Mouse (Mus musculus): ENCODE data around the gene Icam4. TPM values are rescaled to one million over a fixed set of nuclear protein-coding genes. Genes with fewer than 3 reads are reported as not detected.
"Not testable (repeated sequence)": the region's sequence is repeated elsewhere in the genome, so short reads cannot be mapped to it uniquely, and the experiment has no call there.

The Icam4 gene
- polyA plus RNA-seq, 1 experiment from 2014 or later: 231 TPM

DNA sequence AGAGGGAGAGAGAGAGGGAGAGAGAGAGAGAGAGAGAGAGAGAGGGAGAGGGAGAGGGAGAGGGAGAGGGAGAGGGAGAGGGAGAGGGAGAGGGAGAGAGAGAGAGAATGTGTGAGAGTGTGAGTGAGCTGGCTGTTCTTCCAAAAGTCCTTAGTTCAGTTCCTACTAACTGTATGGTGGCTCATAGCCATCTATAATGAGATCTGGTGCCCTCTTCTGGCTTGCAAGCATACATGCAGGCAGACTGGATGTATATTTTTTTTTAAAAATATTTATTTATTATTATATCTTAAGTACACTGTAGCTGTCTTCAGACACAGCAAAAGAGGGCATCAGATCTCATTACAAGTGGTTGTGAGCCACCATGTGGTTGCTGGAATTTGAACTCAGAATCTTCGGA is 30.8 kb upstream of the Icam4 start:
- not testable (repeated sequence) for ATAC-seq; H3K9me3 ChIP-seq (replicated peaks); H3K4me2 ChIP-seq; H3K36me3 ChIP-seq; H3K27ac ChIP-seq; H3K4me3 ChIP-seq; H3K27me3 ChIP-seq (replicated peaks)
- H3K9ac ChIP-seq: 0 out of 2 replicates have a peak overlapping the region, but pooled peaks have one; percentile 50
- H3K4me1 ChIP-seq: peaks cover 25% of the 10 kb centered on the region
- 63% methylated on average over 1 of the region's 1 CpGs for WGBS (ENCODE audit: insufficient replicate concordance)

DNA sequence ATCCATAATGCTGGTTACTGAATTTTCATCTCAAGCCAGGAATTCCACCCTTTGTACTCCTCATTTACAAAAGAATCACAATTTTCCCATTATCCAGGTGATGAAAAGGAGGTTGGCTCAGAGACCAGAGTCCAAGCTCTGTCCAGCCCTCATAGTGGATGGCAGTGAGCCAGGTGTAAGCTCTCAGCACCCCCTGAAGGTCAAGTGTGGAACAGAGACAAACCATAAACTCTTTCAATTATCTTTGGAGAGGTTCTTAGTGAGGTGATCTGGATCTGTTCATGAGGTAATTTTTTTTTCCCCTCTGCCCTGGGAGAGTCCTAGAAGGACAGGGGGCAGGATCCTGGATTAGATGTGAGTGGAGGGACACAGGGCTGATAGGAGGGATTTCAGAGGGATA is 28.4 kb upstream of the Icam4 start:
- Histone ChIP-seq H3K9ac (no peak overlapping the region), H3K27ac (0 out of 2 replicates have a peak overlapping the region, but pooled peaks have one; percentile 20), H3K4me3 (no peak overlapping the region), H3K36me3 (peaks cover 15% of the 10 kb centered on the region), H3K4me1 (peaks cover 32% of the 10 kb centered on the region), H3K9me3 (replicated peaks) (no peaks in the 10 kb centered on the region), H3K27me3 (replicated peaks) (no peaks in the 10 kb centered on the region), H3K4me2 (no peak overlapping the region)
- no peak for ATAC-seq

DNA sequence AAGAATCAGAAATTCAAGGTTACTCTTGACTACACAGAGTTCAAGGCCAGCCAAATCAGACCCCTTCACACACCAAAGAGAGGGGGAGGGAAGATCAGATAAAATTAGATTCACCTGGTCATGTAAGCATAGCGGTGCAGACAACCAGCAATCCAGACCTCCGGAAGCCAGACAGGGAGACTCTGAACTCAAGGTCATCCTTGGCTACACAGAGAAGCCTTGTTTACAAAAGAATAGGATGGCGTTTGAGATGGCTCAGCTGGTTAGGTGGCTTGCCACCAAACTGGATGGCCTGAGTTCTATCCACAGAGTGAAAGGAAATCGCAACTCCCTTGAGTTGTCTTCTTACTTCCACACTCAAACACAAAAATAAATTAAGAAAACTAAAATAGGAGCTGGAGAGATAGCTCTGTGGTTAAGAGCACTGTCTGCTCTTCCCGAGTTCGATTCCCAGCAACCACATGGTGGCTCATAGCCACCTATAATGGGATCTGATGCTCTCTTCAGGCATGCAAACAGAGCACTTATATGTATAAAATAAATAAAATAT is 27.4 kb upstream of the Icam4 start:
- Histone ChIP-seq H3K36me3 (peaks cover 23% of the 10 kb centered on the region), H3K27ac (peak overlapping the region; percentile 89; the same call in 1 of the 2 replicates), H3K27me3 (replicated peaks) (no peaks in the 10 kb centered on the region), H3K4me1 (peaks cover 32% of the 10 kb centered on the region), H3K9ac (peak overlapping the region; percentile 81; the same call in 1 of the 2 replicates), H3K9me3 (replicated peaks) (no peaks in the 10 kb centered on the region), H3K4me3 (no peak overlapping the region), H3K4me2 (peak overlapping the region; percentile 94)
- ATAC-seq: no peak
- 59% methylated on average over 6 of the region's 6 CpGs for WGBS (ENCODE audit: insufficient replicate concordance)

DNA sequence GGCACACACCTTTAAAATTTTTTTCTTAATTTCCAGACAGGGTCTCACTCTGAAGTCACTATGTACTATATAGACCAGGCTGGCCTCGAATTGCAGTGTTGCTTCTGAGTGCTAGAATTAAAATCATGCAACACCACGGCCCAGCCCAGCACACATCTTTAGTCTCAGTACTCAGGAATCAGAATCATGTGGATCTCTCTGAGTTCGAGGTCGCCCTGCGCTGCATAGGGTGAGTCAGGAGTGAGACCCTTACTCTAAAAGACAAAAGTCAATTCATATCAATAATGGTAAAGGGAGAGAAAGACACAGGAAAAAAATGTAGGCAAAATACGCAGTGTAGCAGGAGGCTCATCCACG is 26.9 kb upstream of the Icam4 start:
- WGBS (ENCODE audit: insufficient replicate concordance): 9% methylated on average over 7 of the region's 7 CpGs
- peak; percentile 22 for ATAC-seq
- H3K4me1 ChIP-seq: peaks cover 32% of the 10 kb centered on the region

DNA sequence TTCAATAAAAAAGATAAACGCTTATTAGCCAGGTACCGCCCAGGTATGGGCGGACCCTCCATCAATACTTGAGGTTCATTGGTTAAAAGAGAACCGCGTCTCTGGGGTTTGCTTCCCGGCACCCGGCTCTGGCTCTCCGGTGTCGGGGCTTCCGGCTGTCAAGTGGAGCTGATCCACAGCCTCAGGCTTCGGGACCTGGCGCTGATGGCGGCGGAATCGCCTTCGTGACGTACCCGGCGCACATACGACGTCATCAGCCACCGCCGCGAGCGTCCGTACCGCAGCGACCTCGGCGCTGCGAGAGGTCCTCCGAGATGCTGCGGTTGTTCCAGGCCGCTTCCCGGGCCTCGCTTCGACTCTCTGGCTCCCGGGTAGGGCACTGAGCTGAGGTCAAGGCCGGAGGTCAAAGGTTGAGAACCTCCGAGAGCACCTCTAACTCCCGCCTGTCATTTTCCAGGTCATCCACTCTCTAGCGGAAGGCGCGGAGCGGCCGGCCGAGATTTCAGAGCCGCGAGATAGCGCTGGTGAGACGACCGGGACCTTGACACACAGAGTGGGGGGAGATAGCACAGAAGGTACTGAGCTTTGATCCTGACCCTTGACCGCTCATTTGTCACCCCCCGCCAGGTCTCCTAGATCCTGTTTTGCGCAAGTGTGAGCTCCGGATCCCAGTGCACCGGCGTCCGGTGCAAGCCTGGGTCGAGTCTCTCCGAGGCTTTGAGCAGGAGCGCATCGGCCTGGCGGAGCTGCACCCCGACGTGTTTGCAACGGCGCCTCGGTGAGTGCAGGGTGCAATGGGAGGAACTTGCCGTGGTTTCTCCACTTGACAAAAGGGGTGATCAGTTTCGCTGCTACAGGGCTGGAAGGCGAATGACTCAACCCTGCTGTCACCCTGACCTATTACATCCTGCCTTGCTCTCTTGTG is 26.3 kb upstream of the Icam4 start, which contains the start of gene Mrpl4:
Gene Mrpl4, plus strand, starts transcription at position 112 of the 925 bp plus-strand sequence.
- Histone ChIP-seq H3K27me3 (replicated peaks) (no peaks in the 10 kb centered on the region), H3K9me3 (replicated peaks) (no peaks in the 10 kb centered on the region), H3K4me2 (peak within 1 kb of the TSS; percentile 94), H3K27ac (peak within 1 kb of the TSS; percentile 89), H3K4me1 (peaks cover 26% of the 10 kb centered on the region), H3K4me3 (peak within 1 kb of the TSS; percentile 83), H3K36me3 (peaks cover 35% of the 10 kb centered on the region), H3K9ac (peak within 1 kb of the TSS; percentile 81)
- under 1% methylated on average over 72 of the region's 72 CpGs for WGBS (ENCODE audit: insufficient replicate concordance)
- peak; percentile 77 for ATAC-seq

More for the DNA sequence above, 26.9 kb upstream of the Icam4 start:
- Histone ChIP-seq H3K27ac (peak overlapping the region; percentile 89), H3K27me3 (replicated peaks) (no peaks in the 10 kb centered on the region), H3K4me2 (peak overlapping the region; percentile 94), H3K9ac (peak overlapping the region; percentile 81), H3K4me3 (peak overlapping the region; percentile 83), H3K9me3 (replicated peaks) (no peaks in the 10 kb centered on the region), H3K36me3 (peaks cover 28% of the 10 kb centered on the region)

DNA sequence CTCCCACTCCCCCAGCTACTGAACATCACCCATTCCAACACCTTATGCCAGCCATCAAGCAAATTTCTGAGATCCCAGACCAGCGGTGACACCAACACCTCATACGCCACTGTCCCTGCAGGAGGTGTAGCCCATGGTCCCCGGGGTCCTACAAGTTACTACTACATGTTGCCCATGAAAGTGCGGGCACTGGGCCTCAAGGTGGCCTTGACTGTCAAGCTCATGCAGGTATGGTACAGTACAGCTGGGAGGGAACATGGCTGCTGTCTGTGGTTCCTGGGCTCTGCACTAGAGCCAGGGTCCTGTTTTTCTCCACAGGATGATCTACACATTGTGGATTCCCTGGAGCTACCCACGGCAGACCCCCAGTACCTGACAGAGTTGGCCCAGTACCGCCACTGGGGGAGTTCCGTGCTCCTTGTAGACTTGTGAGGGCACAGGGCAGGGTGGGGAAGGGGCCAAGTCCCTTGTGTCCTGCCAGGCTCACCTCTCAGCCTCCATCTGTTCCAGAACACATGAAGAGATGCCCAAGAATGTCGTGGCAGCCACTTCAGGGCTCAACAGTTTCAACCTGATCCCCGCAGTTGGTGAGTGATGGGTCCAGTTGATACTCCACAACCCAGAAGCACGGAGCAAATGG is 21.7 kb upstream of the Icam4 start:
- Histone ChIP-seq H3K27me3 (replicated peaks) (no peaks in the 10 kb centered on the region), H3K4me2 (no peak overlapping the region), H3K4me3 (no peak overlapping the region), H3K36me3 (peaks cover 52% of the 10 kb centered on the region), H3K9me3 (replicated peaks) (no peaks in the 10 kb centered on the region), H3K4me1 (peaks cover 22% of the 10 kb centered on the region), H3K27ac (no peak overlapping the region), H3K9ac (no peak overlapping the region)
- ATAC-seq: no peak
- WGBS (ENCODE audit: insufficient replicate concordance): 84% methylated on average over 10 of the region's 10 CpGs

DNA sequence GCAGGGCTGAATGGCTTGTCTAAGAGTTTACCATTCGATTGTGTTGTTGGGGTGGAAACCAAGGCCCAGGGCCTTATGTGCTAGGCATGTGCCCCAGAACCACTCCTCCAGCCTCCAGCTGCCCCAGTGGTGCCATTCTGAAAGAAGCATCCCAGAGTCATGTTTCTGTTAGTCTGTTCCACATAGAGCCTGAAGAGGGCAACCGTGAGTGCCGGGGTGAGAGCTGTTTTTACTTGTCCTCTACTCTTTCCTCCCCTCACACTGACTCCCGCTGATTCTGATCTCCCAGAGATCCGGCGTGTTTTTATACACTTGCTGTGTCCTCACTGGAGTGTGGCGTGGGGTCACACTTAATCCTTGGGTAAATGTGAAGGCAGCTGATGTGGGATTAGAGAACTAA is 21.2 kb upstream of the Icam4 start:
- H3K4me3 ChIP-seq: no peak overlapping the region
- no peak for ATAC-seq
- no peak overlapping the region for H3K27ac ChIP-seq
- H3K9ac ChIP-seq: no peak overlapping the region
- WGBS (ENCODE audit: insufficient replicate concordance): 80% methylated on average over 7 of the region's 7 CpGs
- no peak overlapping the region for H3K4me2 ChIP-seq
- H3K27me3 ChIP-seq (replicated peaks): no peaks in the 10 kb centered on the region
- H3K36me3 ChIP-seq: peaks cover 52% of the 10 kb centered on the region
- H3K4me1 ChIP-seq: peaks cover 24% of the 10 kb centered on the region
- no peaks in the 10 kb centered on the region for H3K9me3 ChIP-seq (replicated peaks)

DNA sequence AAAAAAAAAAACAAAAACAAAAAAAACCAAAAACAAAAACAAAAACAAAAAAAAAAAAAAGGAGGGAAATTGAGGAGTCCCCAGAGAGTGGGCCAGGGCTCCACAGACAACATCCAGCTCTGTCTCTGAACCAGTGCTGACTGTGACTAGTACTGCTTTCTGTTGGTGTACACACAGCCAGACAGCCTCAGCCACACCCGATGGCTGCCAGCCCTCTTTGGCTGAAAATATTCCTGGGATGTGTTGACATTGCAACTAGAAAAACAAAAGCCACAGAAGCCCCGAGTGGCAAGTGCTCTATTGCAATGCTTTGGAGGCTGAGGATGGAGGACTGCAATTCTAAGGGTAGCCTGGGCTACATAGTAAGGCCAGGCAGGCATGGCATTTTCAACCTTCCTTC is 18.8 kb upstream of the Icam4 start:
- no peak overlapping the region for H3K4me3 ChIP-seq
- H3K36me3 ChIP-seq: peaks cover 42% of the 10 kb centered on the region
- H3K4me2 ChIP-seq: no peak overlapping the region
- H3K9ac ChIP-seq: no peak overlapping the region
- 58% methylated on average over 2 of the region's 2 CpGs for WGBS (ENCODE audit: insufficient replicate concordance)
- H3K9me3 ChIP-seq (replicated peaks): no peaks in the 10 kb centered on the region
- H3K27ac ChIP-seq: no peak overlapping the region
- no peak for ATAC-seq
- H3K4me1 ChIP-seq: peaks cover 24% of the 10 kb centered on the region
- peaks cover 16% of the 10 kb centered on the region for H3K27me3 ChIP-seq (replicated peaks)

DNA sequence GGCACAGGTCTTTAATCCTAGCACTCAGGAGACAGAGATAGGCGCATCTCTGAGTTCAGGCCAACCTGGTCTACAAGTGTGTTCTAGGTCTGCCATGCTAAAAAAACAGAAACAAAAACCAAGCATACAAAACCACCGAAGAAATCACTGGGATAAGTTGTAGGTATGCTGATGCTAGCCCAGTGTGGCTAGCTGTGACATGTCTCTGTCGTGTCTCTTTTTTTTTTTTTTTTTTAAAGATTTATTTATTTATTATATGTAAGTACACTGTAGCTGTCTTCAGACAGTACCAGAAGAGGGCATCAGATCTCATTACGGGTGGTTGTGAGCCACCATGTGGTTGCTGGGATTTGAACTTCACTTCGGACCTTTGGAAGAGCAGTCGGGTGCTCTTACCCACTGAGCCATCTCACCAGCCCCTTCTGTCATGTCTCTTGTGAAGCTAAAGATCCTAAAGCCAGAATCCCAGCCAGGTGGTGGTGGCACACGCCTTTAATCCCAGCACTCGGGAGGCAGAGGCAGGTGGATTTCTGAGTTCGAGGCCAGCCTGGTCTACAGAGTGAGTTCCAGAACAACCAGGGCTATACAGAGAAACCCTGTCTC is 18.1 kb upstream of the Icam4 start:
- not testable (repeated sequence) for ATAC-seq; H3K4me2 ChIP-seq; H3K4me3 ChIP-seq; H3K9me3 ChIP-seq (replicated peaks); H3K9ac ChIP-seq
- H3K27ac ChIP-seq: peak overlapping the region; percentile 67
- H3K36me3 ChIP-seq: peaks cover 35% of the 10 kb centered on the region
- WGBS (ENCODE audit: insufficient replicate concordance): 65% methylated on average over 9 of the region's 9 CpGs
- H3K27me3 ChIP-seq (replicated peaks): peaks cover 23% of the 10 kb centered on the region
- peaks cover 31% of the 10 kb centered on the region for H3K4me1 ChIP-seq

DNA sequence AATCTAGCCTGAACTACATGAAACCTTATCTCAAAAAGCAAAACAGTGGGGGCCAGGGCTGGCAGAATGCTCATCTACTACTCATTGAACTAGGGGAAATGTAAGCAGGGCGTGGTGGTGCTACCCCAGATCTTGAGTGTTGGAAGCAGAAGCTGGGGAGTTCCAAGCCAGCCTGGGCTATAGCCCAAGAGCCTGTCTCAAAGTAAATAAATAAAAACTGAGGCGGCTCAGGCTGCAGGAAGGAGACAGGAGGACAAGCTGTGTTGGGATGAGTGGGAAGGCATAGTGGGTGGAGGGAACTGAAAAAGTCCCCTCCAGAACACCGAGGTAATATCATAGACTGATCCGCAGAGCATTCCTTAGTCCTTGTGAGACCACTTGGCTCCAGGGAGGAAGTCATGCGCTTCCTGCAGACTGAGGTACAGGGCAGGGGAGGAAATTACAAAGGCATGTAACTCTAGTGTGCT is 17.3 kb upstream of the Icam4 start:
- Histone ChIP-seq H3K4me2 (peak overlapping the region; percentile 22; the same call in 1 of the 2 replicates), H3K27ac (peak overlapping the region; percentile 67), H3K9me3 (replicated peaks) (no peaks in the 10 kb centered on the region), H3K9ac (no peak overlapping the region), H3K36me3 (peaks cover 28% of the 10 kb centered on the region), H3K4me3 (no peak overlapping the region), H3K4me1 (peaks cover 39% of the 10 kb centered on the region), H3K27me3 (replicated peaks) (peaks cover 31% of the 10 kb centered on the region)
- ATAC-seq: no peak
- 29% methylated on average over 5 of the region's 5 CpGs for WGBS (ENCODE audit: insufficient replicate concordance)

DNA sequence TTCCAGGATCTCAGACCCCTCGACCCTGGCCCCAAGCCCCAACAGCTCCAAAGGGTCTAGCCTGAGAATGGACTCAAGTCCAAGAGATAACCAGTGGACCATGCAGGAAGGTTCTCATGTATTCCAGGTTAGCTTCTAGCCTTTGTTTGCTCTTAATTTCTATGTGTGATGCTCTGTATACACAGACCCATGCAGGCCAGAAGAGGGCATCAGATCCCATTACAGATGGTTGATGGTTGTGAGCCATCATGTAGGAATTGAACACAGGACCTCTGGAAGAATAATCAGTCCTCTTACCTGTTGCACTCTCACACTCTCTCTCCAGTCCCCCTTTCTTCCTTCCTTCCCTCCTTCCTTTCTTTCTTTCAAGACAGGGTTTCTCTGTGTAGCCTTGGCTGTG is 16.8 kb upstream of the Icam4 start:
- whole genome bisulfite sequencing (ENCODE audit: insufficient replicate concordance): 21% methylated on average over 1 of the region's 1 CpGs
- peak overlapping the region; percentile 67; the same call in 1 of the 2 replicates for H3K27ac ChIP-seq
- ATAC-seq: peak; percentile 39; the same call in 1 of the 2 replicates
- H3K4me1 ChIP-seq: peaks cover 44% of the 10 kb centered on the region
- no peak overlapping the region for H3K9ac ChIP-seq
- H3K9me3 ChIP-seq (replicated peaks): no peaks in the 10 kb centered on the region
- no peak overlapping the region for H3K4me3 ChIP-seq
- H3K4me2 ChIP-seq: peak overlapping the region; percentile 22; the same call in 1 of the 2 replicates
- H3K36me3 ChIP-seq: peaks cover 23% of the 10 kb centered on the region
- peaks cover 36% of the 10 kb centered on the region for H3K27me3 ChIP-seq (replicated peaks)
